Mouse (Mus musculus) hindbrain, postnatal 0 days (tissue): ENCODE results near the gene Pold1. TPM values are rescaled to one million over a fixed set of nuclear protein-coding genes. Genes with fewer than 3 reads are reported as not detected.

Source experiments
- ATAC-seq: fragments of 200-750 bp; cut with Nextera tagmentation; 2 replicates; pipeline ENCODE4 v1.8.0; 2017; ENCODE audit warnings: mild to moderate bottlenecking, moderate TSS enrichment, moderate library complexity
- DNase-seq: peaks from one replicate; pipeline ENCODE4 v3.0.0-alpha.2; 2015; ENCODE audit warnings: low spot score
- H3K27ac ChIP-seq: fragments of 300-500 bp; sonication (generic); 2 replicates; pipeline ENCODE4 v1.5.1; 2014; ENCODE audit warnings: mild to moderate bottlenecking
- H3K27me3 ChIP-seq: fragments of 300-500 bp; sonication (generic); 2 replicates; pipeline ENCODE4 v1.6.1; 2014; ENCODE audit warnings: low read length, mixed read lengths; ENCODE audit not compliant: insufficient read depth
- H3K36me3 ChIP-seq: fragments of 300-500 bp; sonication (generic); 2 replicates; pipeline ENCODE4 v1.6.1; 2014; ENCODE audit warnings: low read length, mixed read lengths; ENCODE audit not compliant: insufficient read depth
- H3K4me1 ChIP-seq: fragments of 300-500 bp; sonication (generic); 2 replicates; pipeline ENCODE4 v1.6.1; 2014; ENCODE audit warnings: antibody characterized with exemption, low read length, mixed read lengths; ENCODE audit not compliant: insufficient read depth
- H3K4me2 ChIP-seq: fragments of 300-500 bp; sonication (generic); 2 replicates; pipeline ENCODE4 v1.6.1; 2014; ENCODE audit warnings: low read depth, mild to moderate bottlenecking, low read length, moderate library complexity, mixed read lengths
- H3K4me3 ChIP-seq: fragments of 300-500 bp; sonication (generic); 2 replicates; pipeline ENCODE4 v1.5.1; 2014; ENCODE audit warnings: low read length
- H3K9ac ChIP-seq: fragments of 300-500 bp; sonication (generic); replicated peaks from 2 replicates; pipeline ENCODE4 v1.6.1; 2014; ENCODE audit warnings: mild to moderate bottlenecking, low read length, moderate library complexity, mixed read lengths
- H3K9me3 ChIP-seq: fragments of 300-500 bp; sonication (generic); 2 replicates; pipeline ENCODE4 v1.6.1; 2016; ENCODE audit warnings: low read length, mixed read lengths
- CTCF ChIP-seq: IDR thresholded peaks from 2 replicates; pipeline ENCODE4 v1.5.1; 2016; ENCODE audit warnings: antibody characterized with exemption, control low read depth, low read depth
- WGBS: fragments of 180-500 bp; shearing (Covaris S2); extraction: QIAGEN DNeasy Blood & Tissue Kit; methylation state at CpG from one replicate; pipeline ENCODE4 v1.1.7; 2014; 5-methylcytosine and 5-hydroxymethylcytosine counted together
- polyA plus RNA-seq: library from polyadenylated mRNA; unstranded; fragments of >200 nt; fragmentation: Nextera tagmentation; extraction: Ambion mirVana; gene quantifications from 2 replicates; pipeline ENCODE4 v1.2.1, GENCODE M21; 2015
- total RNA-seq: library from RNA; depleted of rRNA; stranded (reverse); fragments of >200 nt; gene quantifications from 2 replicates; pipeline ENCODE4 v1.2.3, GENCODE M21; 2014

The Pold1 gene
- total and polyA plus RNA-seq, 2 experiments from 2014 or later, result 18.7 to 30.0 TPM

- H3K27ac ChIP-seq, result peak overlapping the region; percentile 54; the same call in 1 of the 2 replicates
- 0% methylated on average over 22 of the region's 33 CpGs for WGBS
- H3K4me2 ChIP-seq, result peak overlapping the region; percentile 89
- ATAC-seq, result peak; percentile 13
- H3K36me3 ChIP-seq, result no peaks in the 10 kb centered on the region
- no peaks in the 10 kb centered on the region for H3K27me3 ChIP-seq
- DNase-seq, result peak; percentile 88
- H3K4me3 ChIP-seq, result peak overlapping the region; percentile 73
- TF ChIP-seq CTCF, result peak; percentile 20; the same call in 1 of the 2 replicates
- H3K4me1 ChIP-seq, result peaks cover 38% of the 10 kb centered on the region
- H3K9ac ChIP-seq, result peak overlapping the region; percentile 53
- H3K9me3 ChIP-seq, result no peaks in the 10 kb centered on the region
Measured at GRCm38 (mm10) chr7:44589149-44589548, 40.5 kb upstream of the Pold1 start.

GRCm38 (mm10) chr7:44588338-44588737 lies 39.7 kb upstream of the Pold1 start:
- Histone ChIP-seq H3K4me1 (peaks cover 34% of the 10 kb centered on the region), H3K36me3 (no peaks in the 10 kb centered on the region), H3K4me2 (peak overlapping the region; percentile 89), H3K9me3 (no peaks in the 10 kb centered on the region), H3K27ac (no peak overlapping the region), H3K4me3 (peak overlapping the region; percentile 73), H3K27me3 (no peaks in the 10 kb centered on the region), H3K9ac (peak overlapping the region; percentile 53; the same call in 1 of the 2 replicates)
- no peak for TF ChIP-seq CTCF
- no peak for DNase-seq
- no peak for ATAC-seq
- 12% methylated on average over 12 of the region's 12 CpGs for WGBS

- H3K4me3 ChIP-seq, result peak overlapping the region; percentile 40
- DNase-seq, result no peak
- no peaks in the 10 kb centered on the region for H3K9me3 ChIP-seq
- no peak overlapping the region for H3K27ac ChIP-seq
- no peaks in the 10 kb centered on the region for H3K36me3 ChIP-seq
- no peak for ATAC-seq
- 0 out of 2 replicates have a peak overlapping the region, but pooled peaks have one; percentile 39 for H3K9ac ChIP-seq
- TF ChIP-seq CTCF, result no peak
- H3K27me3 ChIP-seq, result no peaks in the 10 kb centered on the region
- peak overlapping the region; percentile 89 for H3K4me2 ChIP-seq
- WGBS, result 36% methylated on average over 6 of the region's 6 CpGs
- H3K4me1 ChIP-seq, result peaks cover 29% of the 10 kb centered on the region
Measured at GRCm38 (mm10) chr7:44587676-44588075, 39.0 kb upstream of the Pold1 start.

GRCm38 (mm10) chr7:44586930-44587329 lies 38.3 kb upstream of the Pold1 start:
- H3K27me3 ChIP-seq, result no peaks in the 10 kb centered on the region
- WGBS, result 1% methylated on average over 18 of the region's 18 CpGs
- DNase-seq (peak; percentile 92), ATAC-seq (peak; percentile 46; the same call in 1 of the 2 replicates)
- H3K4me2 ChIP-seq, result peak overlapping the region; percentile 89
- peak overlapping the region; percentile 64; the same call in 1 of the 2 replicates for H3K27ac ChIP-seq
- no peaks in the 10 kb centered on the region for H3K9me3 ChIP-seq
- TF ChIP-seq CTCF, result no peak
- H3K4me1 ChIP-seq, result peaks cover 25% of the 10 kb centered on the region
- no peaks in the 10 kb centered on the region for H3K36me3 ChIP-seq
- peak overlapping the region; percentile 39; the same call in 1 of the 2 replicates for H3K9ac ChIP-seq
- peak overlapping the region; percentile 40 for H3K4me3 ChIP-seq

- Histone ChIP-seq H3K9me3 (no peaks in the 10 kb centered on the region), H3K4me1 (peaks cover 21% of the 10 kb centered on the region), H3K27me3 (no peaks in the 10 kb centered on the region), H3K4me2 (peak overlapping the region; percentile 89), H3K36me3 (no peaks in the 10 kb centered on the region), H3K27ac (peak overlapping the region; percentile 64; the same call in 1 of the 2 replicates), H3K9ac (peak overlapping the region; percentile 39; the same call in 1 of the 2 replicates), H3K4me3 (peak overlapping the region; percentile 40)
- peak; percentile 80 for DNase-seq
- no peak for TF ChIP-seq CTCF
- no peak for ATAC-seq
- WGBS, result 11% methylated on average over 19 of the region's 19 CpGs
Measured at GRCm38 (mm10) chr7:44586518-44586917, 37.9 kb upstream of the Pold1 start.

GRCm38 (mm10) chr7:44585606-44586005 lies 37.0 kb upstream of the Pold1 start:
- WGBS, result 96% methylated on average over 6 of the region's 6 CpGs
- Histone ChIP-seq H3K4me3 (no peak overlapping the region), H3K27ac (no peak overlapping the region), H3K36me3 (no peaks in the 10 kb centered on the region), H3K4me1 (peaks cover 17% of the 10 kb centered on the region), H3K9me3 (no peaks in the 10 kb centered on the region), H3K4me2 (no peak overlapping the region), H3K9ac (no peak overlapping the region), H3K27me3 (no peaks in the 10 kb centered on the region)
- ATAC-seq (no peak), DNase-seq (no peak)
- no peak for TF ChIP-seq CTCF

GRCm38 (mm10) chr7:44584921-44585320 lies 36.3 kb upstream of the Pold1 start:
- WGBS, result 88% methylated on average over 6 of the region's 6 CpGs
- Histone ChIP-seq H3K27ac (no peak overlapping the region), H3K4me3 (no peak overlapping the region), H3K36me3 (no peaks in the 10 kb centered on the region), H3K9me3 (no peaks in the 10 kb centered on the region), H3K4me1 (peaks cover 17% of the 10 kb centered on the region), H3K4me2 (no peak overlapping the region), H3K9ac (no peak overlapping the region), H3K27me3 (no peaks in the 10 kb centered on the region)
- no peak for TF ChIP-seq CTCF
- no peak for DNase-seq
- no peak for ATAC-seq
